Mouse (Mus musculus) spleen, adult 18-20 months (tissue): ENCODE results near the gene Cyp4a10.
"Not testable (repeated sequence)": the region's sequence is repeated elsewhere in the genome, so short reads cannot be mapped to it uniquely, and the experiment has no call there.

Experiments
- DNase-seq, 2 experiments: peaks; one replicate each; pipeline ENCODE4 v3.0.0; 2022; ENCODE audit warnings: mixed read lengths in 2 of 2

The Cyp4a10 gene

GRCm38 (mm10) chr4:115518000-115518399 is at the start of gene Cyp4a10:
Gene Cyp4a10 (plus strand): TSS chr4:115518264.
- DNase-seq, result not testable (repeated sequence)

- not testable (repeated sequence) for DNase-seq
Observed at GRCm38 (mm10) chr4:115473585-115473984, 44.5 kb upstream of the Cyp4a10 start.

- DNase-seq, result peak in 1 of 2 experiments; percentile 2
Observed at GRCm38 (mm10) chr4:115476051-115476450, 42.0 kb upstream of the Cyp4a10 start.

GRCm38 (mm10) chr4:115481006-115481652 is 36.9 kb upstream of the Cyp4a10 start:
- DNase-seq, result no peak

GRCm38 (mm10) chr4:115496001-115496400 is 22.1 kb upstream of the Cyp4a10 start, which contains the start of gene Cyp4a14:
Gene Cyp4a14 (minus strand): TSS chr4:115496142.
- DNase-seq, result no peak

DNA sequence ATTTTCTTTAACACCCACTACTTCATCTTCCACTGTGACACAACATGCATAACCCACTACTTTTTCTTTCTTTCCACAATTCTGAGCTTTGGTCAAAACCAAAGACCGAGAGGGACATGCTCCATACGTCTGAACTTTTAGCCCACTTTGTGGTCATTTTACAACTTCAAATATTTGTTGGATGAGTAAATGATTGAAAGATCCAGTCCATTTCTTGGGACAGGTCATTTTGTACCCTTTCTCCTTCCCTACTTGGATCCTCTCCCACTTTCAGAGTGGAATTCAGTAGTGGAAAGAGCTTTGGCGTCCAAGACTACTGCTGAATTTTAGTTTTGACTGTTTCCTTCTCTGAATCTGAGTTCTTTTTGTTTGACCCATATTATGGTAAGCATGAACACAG is 20.6 kb upstream of the Cyp4a10 start:
- no peak for DNase-seq

GRCm38 (mm10) chr4:115513964-115514363 is 4.1 kb upstream of the Cyp4a10 start:
- not testable (repeated sequence) for DNase-seq

- no peak for DNase-seq
Observed at GRCm38 (mm10) chr4:115519444-115519843, 1.4 kb downstream of the Cyp4a10 start.

- no peak for DNase-seq
Observed at GRCm38 (mm10) chr4:115521766-115522165, 3.7 kb downstream of the Cyp4a10 start.

DNA sequence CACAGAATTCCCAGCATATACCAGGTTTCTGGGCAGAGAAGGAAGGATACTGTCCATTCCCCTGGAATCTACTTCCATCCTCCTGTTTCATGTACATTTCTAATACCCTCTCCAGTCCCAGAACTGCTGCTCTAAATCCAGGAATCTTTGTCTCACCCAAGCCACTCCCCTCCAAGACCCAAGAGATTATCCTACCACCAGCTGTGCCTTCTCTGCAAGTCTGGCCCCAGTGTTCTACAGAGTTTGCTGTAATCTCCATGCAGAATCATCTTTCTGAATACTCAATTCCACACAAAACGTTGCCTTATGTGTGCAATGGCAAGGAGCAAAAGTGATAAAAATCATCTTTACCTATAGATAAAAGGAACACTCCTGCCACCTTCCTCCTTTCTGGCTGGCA is 27.0 kb downstream of the Cyp4a10 start:
- no peak for DNase-seq

GRCm38 (mm10) chr4:115546141-115546828 is 28.2 kb downstream of the Cyp4a10 start:
- no peak for DNase-seq

GRCm38 (mm10) chr4:115552726-115553125 is 34.7 kb downstream of the Cyp4a10 start:
- no peak for DNase-seq

- DNase-seq, result no peak
Observed at GRCm38 (mm10) chr4:115555513-115555912, 37.4 kb downstream of the Cyp4a10 start.

GRCm38 (mm10) chr4:115557861-115558561 is 39.9 kb downstream of the Cyp4a10 start:
- DNase-seq, result no peak

DNA sequence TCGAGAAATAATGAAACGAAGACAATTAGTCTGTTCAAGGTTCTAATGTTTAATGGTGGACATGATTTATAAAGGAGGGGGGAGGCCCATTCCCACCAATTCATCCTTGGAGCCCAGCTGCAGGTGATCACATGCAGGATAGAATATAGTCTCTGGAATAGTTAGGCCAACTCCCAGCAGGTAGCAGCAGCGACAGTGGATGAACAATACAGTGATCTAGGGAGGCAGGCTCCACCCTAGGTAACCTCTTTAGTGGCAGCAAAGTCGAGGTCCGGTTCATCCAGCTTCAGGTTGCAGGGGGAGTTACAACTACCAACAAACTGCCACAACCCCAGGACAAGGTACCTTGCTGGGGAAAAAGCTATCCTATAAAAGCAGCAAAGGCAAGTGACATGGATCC is 43.2 kb downstream of the Cyp4a10 start:
- DNase-seq, result not testable (repeated sequence)

DNA sequence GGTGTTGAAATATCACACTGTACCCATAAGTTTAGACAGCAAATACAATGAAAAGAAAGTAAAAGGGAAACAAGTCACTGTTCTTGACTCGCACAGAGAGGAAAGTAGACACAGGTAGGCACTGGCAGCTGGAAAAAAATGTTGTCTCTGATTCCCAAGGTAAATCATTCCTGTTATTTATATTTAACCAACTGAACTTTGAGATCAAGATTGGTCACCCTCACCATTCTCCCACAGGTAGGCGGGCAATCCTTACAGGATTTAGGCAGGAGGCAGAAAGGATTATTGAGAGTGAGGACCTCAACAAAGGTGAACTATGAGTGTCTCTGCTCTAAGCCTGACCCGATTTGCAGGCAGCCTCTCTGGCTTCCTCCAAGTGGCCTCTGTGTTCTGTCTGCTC is 45.3 kb downstream of the Cyp4a10 start, which contains the start of gene Cyp4a31:
Cyp4a31 (plus strand) TSS at position 249 of the 400 bp plus-strand sequence.
- DNase-seq, result no peak

DNA sequence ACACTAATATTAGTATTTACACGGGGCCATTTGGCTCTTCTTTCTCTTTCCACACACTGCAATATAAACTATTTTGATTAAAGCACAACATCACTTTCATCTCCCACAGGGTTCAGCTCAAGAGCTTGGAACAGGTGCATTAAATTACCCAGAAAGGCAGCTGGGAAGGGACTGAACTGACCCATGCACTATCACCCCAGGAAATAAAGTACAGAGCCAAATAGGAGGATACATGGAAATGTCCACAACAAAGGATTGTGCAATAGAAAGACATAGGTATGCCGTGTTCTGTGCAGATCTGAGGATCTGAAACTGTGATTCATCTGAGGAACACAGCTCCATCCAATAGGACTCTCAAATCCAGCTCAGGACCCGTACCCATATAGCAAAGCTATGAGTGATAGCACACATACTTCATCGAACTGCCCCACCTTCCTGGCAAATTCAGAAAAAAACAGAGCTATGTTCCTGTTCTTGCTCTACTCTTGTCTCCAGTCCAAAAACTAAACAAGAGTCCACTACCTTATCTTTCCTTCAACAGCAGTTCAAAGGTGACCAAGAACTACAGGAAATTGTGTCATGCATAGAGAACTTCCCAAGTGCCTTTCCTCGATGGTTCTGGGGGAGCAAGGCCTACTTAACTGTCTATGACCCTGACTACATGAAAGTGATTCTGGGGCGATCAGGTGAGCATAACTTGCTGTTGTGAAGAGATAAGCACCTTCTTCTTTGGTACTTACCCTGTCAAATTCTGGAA is 46.6 kb downstream of the Cyp4a10 start:
- DNase-seq, result not testable (repeated sequence)

GRCm38 (mm10) chr4:115575255-115575654 is 57.2 kb downstream of the Cyp4a10 start:
- no peak for DNase-seq

- DNase-seq, result no peak
Observed at GRCm38 (mm10) chr4:115575776-115576175, 57.7 kb downstream of the Cyp4a10 start.

DNA sequence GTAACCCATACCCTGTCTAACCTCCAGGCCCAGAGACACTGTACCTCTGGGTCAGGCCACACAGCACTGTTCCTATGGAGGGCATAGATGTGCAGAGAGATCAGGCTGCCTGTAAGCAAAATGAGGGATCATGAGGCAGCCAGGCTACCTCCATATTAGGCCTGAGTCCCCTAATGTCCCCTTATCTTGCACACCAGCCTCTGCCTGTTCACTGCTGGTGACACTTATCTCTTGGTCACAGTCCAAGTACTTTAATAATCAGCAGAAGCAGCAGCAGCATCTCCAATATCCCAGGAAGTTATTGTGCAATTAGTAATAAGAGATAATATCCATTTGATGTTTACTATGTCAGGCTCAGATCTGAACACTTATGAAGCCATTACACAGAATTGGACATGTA is 65.0 kb downstream of the Cyp4a10 start:
- DNase-seq, result no peak
